Mouse (Mus musculus) liver, embryonic 11.5 days (tissue): ENCODE data around the gene Ip6k1. TPM values are rescaled to one million over a fixed set of nuclear protein-coding genes. Genes with fewer than 3 reads are reported as not detected.

Experiments used
- ATAC-seq: fragments of 200-750 bp; cut with Nextera tagmentation; replicated peaks from 2 replicates; pipeline ENCODE4 v1.8.0; 2017; ENCODE audit warnings: moderate number of reproducible peaks, mild to moderate bottlenecking, moderate TSS enrichment, moderate library complexity; ENCODE audit not compliant: low FRiP score
- DNase-seq: peaks from one replicate; pipeline ENCODE4 v3.0.0-alpha.2; 2017; ENCODE audit warnings: low spot score
- H3K27ac ChIP-seq: fragments of 300-500 bp; sonication (generic); 2 replicates; pipeline ENCODE4 v1.5.1; 2014; ENCODE audit warnings: mild to moderate bottlenecking, low read depth, low read length, control low read depth
- H3K27me3 ChIP-seq: fragments of 300-500 bp; sonication (generic); replicated peaks from 2 replicates; pipeline ENCODE4 v1.6.1; 2014; ENCODE audit warnings: low read length, mixed read lengths; ENCODE audit not compliant: control insufficient read depth, insufficient read depth
- H3K36me3 ChIP-seq: fragments of 300-500 bp; sonication (generic); 2 replicates; pipeline ENCODE4 v1.6.1; 2014; ENCODE audit warnings: mild to moderate bottlenecking, low read length, moderate library complexity, mixed read lengths; ENCODE audit not compliant: control insufficient read depth, insufficient read depth
- H3K4me1 ChIP-seq: fragments of 300-500 bp; sonication (generic); replicated peaks from 2 replicates; pipeline ENCODE4 v1.6.1; 2014; ENCODE audit warnings: low read length, mixed read lengths; ENCODE audit not compliant: control insufficient read depth, insufficient read depth
- H3K4me2 ChIP-seq: fragments of 300-500 bp; sonication (generic); 2 replicates; pipeline ENCODE4 v1.6.1; 2014; ENCODE audit warnings: mild to moderate bottlenecking, control low read depth, moderate library complexity
- H3K4me3 ChIP-seq: fragments of 300-500 bp; sonication (generic); 2 replicates; pipeline ENCODE4 v1.5.1; 2014; ENCODE audit warnings: low read depth, low read length, control low read depth
- H3K9ac ChIP-seq: fragments of 300-500 bp; sonication (generic); 2 replicates; pipeline ENCODE4 v1.6.1; 2014; ENCODE audit warnings: low read depth, low read length, control low read depth
- H3K9me3 ChIP-seq: fragments of 300-500 bp; sonication (generic); 2 replicates; pipeline ENCODE4 v1.6.1; 2016; ENCODE audit warnings: low read length, inconsistent platforms, mixed read lengths; ENCODE audit not compliant: control insufficient read depth
- WGBS: fragments of 180-500 bp; shearing (Covaris S2); extraction: QIAGEN DNeasy Blood & Tissue Kit; methylation state at CpG from one replicate; pipeline ENCODE4 v1.1.7; 2014; 5-methylcytosine and 5-hydroxymethylcytosine counted together
- polyA plus RNA-seq: library from polyadenylated mRNA; unstranded; fragments of >200 nt; fragmentation: Nextera tagmentation; extraction: Ambion mirVana; gene quantifications from 2 replicates; pipeline ENCODE4 v1.2.1, GENCODE M21; 2014

The Ip6k1 gene
- polyA plus RNA-seq, 1 experiment from 2014 or later, result 26.6 TPM

- Histone ChIP-seq H3K4me1 (peaks cover 16% of the 10 kb centered on the region), H3K9ac (no peak overlapping the region), H3K4me3 (no peak overlapping the region), H3K9me3 (no peaks in the 10 kb centered on the region), H3K27me3 (no peaks in the 10 kb centered on the region), H3K4me2 (no peak overlapping the region), H3K36me3 (peaks cover 48% of the 10 kb centered on the region), H3K27ac (no peak overlapping the region)
- 88% methylated on average over 6 of the region's 6 CpGs for WGBS
- ATAC-seq, result no peak
- DNase-seq, result no peak
Observed at GRCm38 (mm10) chr9:108055661-108056237, 53.4 kb downstream of the Ip6k1 start.

- no peak for DNase-seq
Observed at GRCm38 (mm10) chr9:108056361-108057261, 54.3 kb downstream of the Ip6k1 start.

GRCm38 (mm10) chr9:108057262-108057562 lies 54.9 kb downstream of the Ip6k1 start:
- Histone ChIP-seq H3K4me2 (no peak overlapping the region), H3K4me1 (peaks cover 17% of the 10 kb centered on the region)

More at GRCm38 (mm10) chr9:108056361-108057261, 54.3 kb downstream of the Ip6k1 start:
- WGBS, result 86% methylated on average over 28 of the region's 28 CpGs
- Histone ChIP-seq H3K27me3 (no peaks in the 10 kb centered on the region), H3K4me2 (no peak overlapping the region), H3K27ac (no peak overlapping the region), H3K36me3 (peaks cover 44% of the 10 kb centered on the region), H3K4me3 (no peak overlapping the region), H3K9ac (no peak overlapping the region), H3K9me3 (no peaks in the 10 kb centered on the region), H3K4me1 (peaks cover 19% of the 10 kb centered on the region)
- ATAC-seq, result no peak

GRCm38 (mm10) chr9:108058291-108058690 lies 56.0 kb downstream of the Ip6k1 start:
- ATAC-seq, result no peak
- DNase-seq, result no peak
- Histone ChIP-seq H3K27ac (no peak overlapping the region), H3K9me3 (no peaks in the 10 kb centered on the region), H3K4me2 (no peak overlapping the region), H3K27me3 (no peaks in the 10 kb centered on the region), H3K4me3 (no peak overlapping the region), H3K9ac (no peak overlapping the region), H3K4me1 (peaks cover 16% of the 10 kb centered on the region), H3K36me3 (peaks cover 55% of the 10 kb centered on the region)
- WGBS, result 92% methylated on average over 9 of the region's 9 CpGs

More at GRCm38 (mm10) chr9:108057262-108057562, 54.9 kb downstream of the Ip6k1 start:
- WGBS, result 88% methylated on average over 5 of the region's 5 CpGs
- no peaks in the 10 kb centered on the region for H3K27me3 ChIP-seq
- peaks cover 46% of the 10 kb centered on the region for H3K36me3 ChIP-seq
- no peak overlapping the region for H3K9ac ChIP-seq
- ATAC-seq, result no peak
- no peak overlapping the region for H3K4me3 ChIP-seq
- H3K9me3 ChIP-seq, result no peaks in the 10 kb centered on the region
- no peak overlapping the region for H3K27ac ChIP-seq
- no peak for DNase-seq

- H3K36me3 ChIP-seq, result peaks cover 51% of the 10 kb centered on the region
- no peaks in the 10 kb centered on the region for H3K27me3 ChIP-seq
- no peak overlapping the region for H3K4me2 ChIP-seq
- DNase-seq, result no peak
- H3K4me3 ChIP-seq, result no peak overlapping the region
- H3K9me3 ChIP-seq, result no peaks in the 10 kb centered on the region
- 95% methylated on average over 3 of the region's 3 CpGs for WGBS
- no peak for ATAC-seq
- peaks cover 17% of the 10 kb centered on the region for H3K4me1 ChIP-seq
- no peak overlapping the region for H3K27ac ChIP-seq
- H3K9ac ChIP-seq, result no peak overlapping the region
Observed at GRCm38 (mm10) chr9:108062142-108062541, 59.8 kb downstream of the Ip6k1 start.

- no peak overlapping the region for H3K4me3 ChIP-seq
- peaks cover 17% of the 10 kb centered on the region for H3K4me1 ChIP-seq
- H3K27me3 ChIP-seq, result no peaks in the 10 kb centered on the region
- no peaks in the 10 kb centered on the region for H3K9me3 ChIP-seq
- whole genome bisulfite sequencing, result 74% methylated on average over 12 of the region's 12 CpGs
- ATAC-seq, result no peak
- H3K4me2 ChIP-seq, result no peak overlapping the region
- H3K9ac ChIP-seq, result 0 out of 2 replicates have a peak overlapping the region, but pooled peaks have one; percentile 7
- DNase-seq, result no peak
- H3K27ac ChIP-seq, result no peak overlapping the region
- H3K36me3 ChIP-seq, result peaks cover 45% of the 10 kb centered on the region
Observed at GRCm38 (mm10) chr9:108063361-108063760, 61.1 kb downstream of the Ip6k1 start.

GRCm38 (mm10) chr9:108065491-108066011 lies 63.2 kb downstream of the Ip6k1 start:
- Histone ChIP-seq H3K36me3 (peaks cover 48% of the 10 kb centered on the region), H3K4me3 (no peak overlapping the region), H3K27me3 (no peaks in the 10 kb centered on the region), H3K9me3 (no peaks in the 10 kb centered on the region), H3K4me1 (peaks cover 15% of the 10 kb centered on the region), H3K4me2 (no peak overlapping the region), H3K9ac (no peak overlapping the region), H3K27ac (no peak overlapping the region)
- ATAC-seq (peak; percentile 55; the same call in 1 of the 2 replicates), DNase-seq (no peak)
- WGBS, result 35% methylated on average over 5 of the region's 5 CpGs

GRCm38 (mm10) chr9:108067199-108067598 lies 64.9 kb downstream of the Ip6k1 start:
- Histone ChIP-seq H3K9ac (no peak overlapping the region), H3K27me3 (no peaks in the 10 kb centered on the region), H3K9me3 (no peaks in the 10 kb centered on the region), H3K27ac (no peak overlapping the region), H3K4me2 (no peak overlapping the region), H3K36me3 (peaks cover 49% of the 10 kb centered on the region), H3K4me1 (peaks cover 12% of the 10 kb centered on the region), H3K4me3 (no peak overlapping the region)
- 86% methylated on average over 7 of the region's 7 CpGs for WGBS
- no peak for ATAC-seq
- no peak for DNase-seq
